Mouse (Mus musculus): Measurements from ENCODE around the gene Klc2. TPM values are rescaled to one million over a fixed set of nuclear protein-coding genes. Genes with fewer than 3 reads are reported as not detected.
"Not testable (repeated sequence)": the region's sequence is repeated elsewhere in the genome, so short reads cannot be mapped to it uniquely, and the experiment has no call there.

Gene Klc2
- 13.8 and 14.8 TPM in 2 replicates for polyA plus RNA-seq (2012; ENCODE audit: insufficient read depth, insufficient read length, missing spikeins)

DNA sequence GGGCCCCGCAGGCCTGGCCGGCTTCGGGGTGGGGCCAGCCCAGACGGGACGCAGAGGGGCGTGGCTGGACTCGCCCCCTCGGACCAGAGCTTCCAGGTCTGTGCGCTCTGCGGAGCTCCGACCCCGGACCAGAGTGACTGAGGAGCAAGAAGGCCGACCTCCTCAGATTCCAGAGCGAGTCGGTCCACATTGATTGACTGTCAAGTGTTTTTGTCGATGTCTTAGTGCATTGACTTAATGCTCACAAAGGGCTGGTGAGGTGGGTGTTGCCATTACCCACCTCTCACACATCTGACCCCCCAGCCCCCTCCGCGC, at the start of gene Klc2:
TSS of gene Klc2 (minus strand) at position 177 of the 315 bp plus-strand sequence.
- TF ChIP-seq CTCF (IDR thresholded peaks at IDR 0.05; ENCODE audit: low read depth, low read length) (no peak), POLR2A (IDR thresholded peaks at IDR 0.05; ENCODE audit: borderline replicate concordance, low read depth, low read length) (no peak)
- H3K4me1 ChIP-seq (ENCODE audit: control insufficient read depth, insufficient read depth, low read length), result peaks cover 13% of the 10 kb centered on the region
- peak within 1 kb of the TSS; percentile 97 for H3K4me3 ChIP-seq (ENCODE audit: insufficient read depth, low read length)
- H3K27ac ChIP-seq (ENCODE audit: insufficient read depth, low read depth, low read length), result no peak within 1 kb of the TSS

DNA sequence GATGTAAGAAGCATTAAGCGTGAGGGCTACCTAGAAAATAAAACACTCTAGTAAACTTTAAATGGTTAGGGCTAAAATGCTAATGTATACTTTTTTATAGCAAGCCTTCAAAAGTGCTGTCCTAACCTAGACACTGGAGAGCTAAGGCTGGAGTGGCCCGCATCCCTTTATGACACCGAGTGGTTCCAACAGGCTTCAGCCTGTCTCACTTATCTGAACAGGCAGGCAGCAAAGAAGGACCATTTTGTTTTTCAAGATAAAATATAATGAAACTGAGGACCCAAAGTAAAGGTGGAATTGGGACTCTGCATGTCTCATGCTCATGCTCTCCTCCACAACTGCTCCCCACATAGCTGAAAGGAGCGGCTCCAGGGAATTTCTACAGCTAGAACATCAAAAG, 49.1 kb upstream of the Klc2 start:
- H3K27ac ChIP-seq (ENCODE audit: insufficient read depth, low read depth, low read length), result no peak overlapping the region
- no peaks in the 10 kb centered on the region for H3K4me1 ChIP-seq (ENCODE audit: control insufficient read depth, insufficient read depth, low read length)
- H3K4me3 ChIP-seq (ENCODE audit: insufficient read depth, low read length), result no peak overlapping the region
- TF ChIP-seq POLR2A (IDR thresholded peaks at IDR 0.05; ENCODE audit: borderline replicate concordance, low read depth, low read length), result no peak
- no peak for TF ChIP-seq CTCF (IDR thresholded peaks at IDR 0.05; ENCODE audit: low read depth, low read length)

DNA sequence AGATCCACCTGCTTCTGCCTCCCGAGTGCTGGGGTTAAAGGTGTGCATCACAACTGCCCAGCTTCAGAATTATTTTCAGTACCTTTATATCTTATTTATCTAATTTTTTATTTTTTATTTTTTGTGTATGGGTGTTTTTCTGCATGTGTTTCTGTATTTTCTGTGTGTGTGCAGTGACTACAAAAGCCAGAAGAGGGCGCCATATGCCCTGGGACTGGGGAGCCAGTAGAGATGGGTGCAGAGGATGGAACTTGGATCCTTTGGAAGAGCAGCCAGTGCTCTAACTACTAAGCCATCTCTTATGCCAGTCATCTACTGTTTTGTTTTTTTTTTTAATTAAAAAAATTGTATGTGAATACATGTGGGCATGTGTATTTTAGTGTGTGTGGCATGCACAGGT, 46.0 kb upstream of the Klc2 start:
- H3K4me1 ChIP-seq (ENCODE audit: control insufficient read depth, insufficient read depth, low read length), result no peaks in the 10 kb centered on the region
- TF ChIP-seq CTCF (IDR thresholded peaks at IDR 0.05; ENCODE audit: low read depth, low read length) (peak; percentile 82), POLR2A (IDR thresholded peaks at IDR 0.05; ENCODE audit: borderline replicate concordance, low read depth, low read length) (no peak)
- no peak overlapping the region for H3K4me3 ChIP-seq (ENCODE audit: insufficient read depth, low read length)
- H3K27ac ChIP-seq (ENCODE audit: insufficient read depth, low read depth, low read length), result no peak overlapping the region

DNA sequence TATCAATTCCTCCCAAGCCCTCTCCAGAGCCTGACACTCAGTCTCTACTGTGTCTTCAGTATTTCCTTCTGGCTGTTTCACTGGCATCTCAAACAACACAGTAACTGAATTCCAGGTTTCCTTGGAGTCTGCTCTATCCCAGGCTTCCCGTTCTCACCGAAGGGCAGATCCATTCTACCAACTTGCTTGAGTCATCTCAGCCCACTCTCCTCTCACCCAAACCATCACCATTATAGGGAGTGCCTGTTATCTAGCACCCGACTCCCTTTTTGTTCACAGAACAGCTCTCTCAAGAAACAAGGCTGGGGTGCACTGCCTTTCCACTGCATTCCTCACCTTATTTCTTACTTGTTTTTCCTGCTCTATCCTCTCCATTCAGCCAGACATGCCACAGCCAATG, 43.6 kb upstream of the Klc2 start:
- no peak overlapping the region for H3K4me3 ChIP-seq (ENCODE audit: insufficient read depth, low read length)
- H3K4me1 ChIP-seq (ENCODE audit: control insufficient read depth, insufficient read depth, low read length), result no peaks in the 10 kb centered on the region
- H3K27ac ChIP-seq (ENCODE audit: insufficient read depth, low read depth, low read length), result no peak overlapping the region
- no peak for TF ChIP-seq CTCF (IDR thresholded peaks at IDR 0.05; ENCODE audit: low read depth, low read length)
- no peak for TF ChIP-seq POLR2A (IDR thresholded peaks at IDR 0.05; ENCODE audit: borderline replicate concordance, low read depth, low read length)

DNA sequence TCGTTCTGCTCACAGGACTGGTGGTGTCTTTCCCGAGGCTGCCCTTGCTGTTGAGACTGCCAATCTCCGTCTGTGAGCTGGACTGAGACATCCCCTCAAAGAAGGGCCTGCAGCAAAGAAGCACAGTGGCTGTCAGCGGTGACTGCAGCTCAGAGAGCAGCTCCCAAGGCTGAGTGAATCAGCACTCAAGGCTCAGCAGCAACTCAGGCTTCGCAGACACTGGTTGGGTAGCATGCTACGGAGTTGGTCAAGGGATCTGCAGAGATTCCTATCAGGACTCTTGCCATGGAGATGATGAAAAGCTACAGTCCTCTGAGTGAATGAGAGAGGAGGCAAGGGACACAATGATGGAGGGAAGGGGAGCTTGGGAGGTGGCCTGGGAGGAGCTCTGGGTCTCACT, 33.9 kb upstream of the Klc2 start:
- no peak overlapping the region for H3K4me3 ChIP-seq (ENCODE audit: insufficient read depth, low read length)
- no peak overlapping the region for H3K27ac ChIP-seq (ENCODE audit: insufficient read depth, low read depth, low read length)
- TF ChIP-seq POLR2A (IDR thresholded peaks at IDR 0.05; ENCODE audit: borderline replicate concordance, low read depth, low read length), result no peak
- no peak for TF ChIP-seq CTCF (IDR thresholded peaks at IDR 0.05; ENCODE audit: low read depth, low read length)
- H3K4me1 ChIP-seq (ENCODE audit: control insufficient read depth, insufficient read depth, low read length), result peaks cover 21% of the 10 kb centered on the region

DNA sequence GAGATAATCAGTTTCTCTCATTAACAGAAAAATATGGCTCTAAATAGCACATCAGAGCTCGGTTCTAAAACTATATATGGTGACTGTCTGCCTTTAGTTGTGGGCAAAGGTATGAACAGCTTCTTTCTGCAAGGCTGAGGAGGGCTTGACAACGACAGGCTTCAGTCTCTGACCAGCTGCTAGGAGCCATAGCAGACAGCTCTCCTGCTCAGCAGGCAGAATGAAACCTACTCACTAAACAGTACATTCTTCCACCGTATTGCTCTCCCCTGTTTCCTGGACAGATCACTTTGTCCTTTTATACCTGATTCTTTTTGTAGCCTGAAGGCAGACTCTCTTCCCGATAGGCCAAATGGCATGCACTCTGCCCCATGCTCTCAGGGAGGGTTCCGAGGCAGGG, 33.4 kb upstream of the Klc2 start:
- H3K27ac ChIP-seq (ENCODE audit: insufficient read depth, low read depth, low read length), result no peak overlapping the region
- peaks cover 21% of the 10 kb centered on the region for H3K4me1 ChIP-seq (ENCODE audit: control insufficient read depth, insufficient read depth, low read length)
- no peak for TF ChIP-seq CTCF (IDR thresholded peaks at IDR 0.05; ENCODE audit: low read depth, low read length)
- TF ChIP-seq POLR2A (IDR thresholded peaks at IDR 0.05; ENCODE audit: borderline replicate concordance, low read depth, low read length), result no peak
- H3K4me3 ChIP-seq (ENCODE audit: insufficient read depth, low read length), result no peak overlapping the region

DNA sequence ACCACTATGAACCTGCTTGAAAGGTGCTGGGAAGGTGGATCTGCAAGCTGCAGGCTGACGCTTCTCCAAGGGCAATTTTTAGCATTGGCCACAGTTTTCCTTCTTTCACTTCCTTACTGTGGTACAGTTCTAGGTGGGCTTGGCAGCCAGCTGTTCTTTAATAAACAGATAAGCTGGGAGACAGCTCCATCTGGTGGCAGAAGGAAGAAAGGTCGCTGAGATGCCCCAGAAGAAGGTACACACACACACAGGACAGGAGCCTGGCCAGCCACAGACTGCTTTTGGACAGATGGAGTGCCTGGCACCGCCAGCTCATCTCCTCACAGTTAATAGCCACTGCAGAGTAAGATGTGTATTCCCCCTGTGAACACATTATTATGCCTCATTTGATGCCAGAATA, 33.0 kb upstream of the Klc2 start:
- no peak overlapping the region for H3K4me3 ChIP-seq (ENCODE audit: insufficient read depth, low read length)
- TF ChIP-seq CTCF (IDR thresholded peaks at IDR 0.05; ENCODE audit: low read depth, low read length) (peak; percentile 39), POLR2A (IDR thresholded peaks at IDR 0.05; ENCODE audit: borderline replicate concordance, low read depth, low read length) (no peak)
- no peak overlapping the region; the same call in 1 of the 2 replicates for H3K27ac ChIP-seq (ENCODE audit: insufficient read depth, low read depth, low read length)
- peaks cover 24% of the 10 kb centered on the region for H3K4me1 ChIP-seq (ENCODE audit: control insufficient read depth, insufficient read depth, low read length)

DNA sequence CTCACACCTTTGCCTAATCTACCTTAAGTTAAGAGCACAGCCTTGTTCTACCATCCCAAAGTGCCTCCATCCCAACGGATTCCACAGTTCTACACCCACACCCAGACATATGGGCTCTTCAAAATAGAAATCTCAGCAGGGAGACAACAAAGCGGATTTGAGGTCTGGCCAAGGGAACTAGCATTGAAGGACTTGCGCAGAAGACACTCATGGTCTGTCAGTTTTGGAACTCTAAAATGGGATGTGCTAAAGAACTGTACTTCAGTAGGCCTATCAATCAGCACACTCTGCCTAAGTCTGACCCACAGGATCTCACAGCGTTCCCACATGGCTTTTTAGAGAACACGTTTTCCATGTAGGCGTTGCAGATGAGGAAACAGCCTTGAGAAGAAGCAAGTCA, 32.0 kb upstream of the Klc2 start:
- peaks cover 27% of the 10 kb centered on the region for H3K4me1 ChIP-seq (ENCODE audit: control insufficient read depth, insufficient read depth, low read length)
- no peak overlapping the region for H3K4me3 ChIP-seq (ENCODE audit: insufficient read depth, low read length)
- H3K27ac ChIP-seq (ENCODE audit: insufficient read depth, low read depth, low read length), result no peak overlapping the region
- TF ChIP-seq POLR2A (IDR thresholded peaks at IDR 0.05; ENCODE audit: borderline replicate concordance, low read depth, low read length), result no peak
- no peak for TF ChIP-seq CTCF (IDR thresholded peaks at IDR 0.05; ENCODE audit: low read depth, low read length)

DNA sequence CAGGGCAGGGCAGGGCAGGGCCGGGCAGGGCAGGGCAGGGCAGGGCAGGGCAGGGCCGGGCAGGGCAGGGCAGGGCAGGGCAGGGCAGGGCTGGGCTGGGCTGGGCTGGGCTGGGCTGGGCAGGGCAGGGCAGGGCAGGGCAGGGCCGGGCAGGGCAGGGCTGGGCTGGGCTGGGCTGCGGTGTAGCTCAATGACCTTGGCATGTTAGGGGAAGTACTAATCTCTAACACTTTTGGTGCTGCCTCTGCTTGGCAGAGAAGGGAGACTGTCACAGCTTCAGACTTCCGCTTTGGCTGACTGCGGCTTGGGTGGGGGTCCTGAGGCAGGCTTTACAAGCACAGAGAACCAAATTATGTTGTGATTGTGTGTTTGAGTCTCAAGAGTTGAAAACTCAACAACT, 30.7 kb upstream of the Klc2 start:
- not testable (repeated sequence) for H3K27ac ChIP-seq (ENCODE audit: insufficient read depth, low read depth, low read length); H3K4me3 ChIP-seq (ENCODE audit: insufficient read depth, low read length)
- H3K4me1 ChIP-seq (ENCODE audit: control insufficient read depth, insufficient read depth, low read length), result peaks cover 27% of the 10 kb centered on the region

DNA sequence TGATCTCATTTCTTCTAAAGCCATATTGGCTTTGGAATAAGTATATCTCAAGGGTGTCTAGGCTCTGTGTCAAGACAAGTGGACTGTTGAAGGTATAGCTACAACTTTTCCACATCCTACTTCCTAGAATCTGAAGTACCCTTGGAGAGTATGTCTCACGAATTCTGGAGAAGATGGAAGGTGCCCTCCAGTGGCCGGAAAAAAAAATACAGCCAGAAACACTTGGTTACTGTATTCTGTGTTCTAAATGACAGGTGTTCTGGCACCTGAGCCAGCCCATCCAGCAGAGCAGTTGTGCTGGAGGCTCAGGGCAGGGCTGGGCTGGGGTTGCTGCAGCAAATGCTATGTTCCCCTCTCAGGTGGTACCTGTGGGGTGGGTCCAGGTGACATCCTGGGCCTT, 21.3 kb upstream of the Klc2 start:
- TF ChIP-seq CTCF (IDR thresholded peaks at IDR 0.05; ENCODE audit: low read depth, low read length) (0 out of 2 replicates have a peak, but pooled peaks have one; percentile 8), POLR2A (IDR thresholded peaks at IDR 0.05; ENCODE audit: borderline replicate concordance, low read depth, low read length) (no peak)
- no peak overlapping the region for H3K4me3 ChIP-seq (ENCODE audit: insufficient read depth, low read length)
- H3K4me1 ChIP-seq (ENCODE audit: control insufficient read depth, insufficient read depth, low read length), result no peaks in the 10 kb centered on the region
- no peak overlapping the region for H3K27ac ChIP-seq (ENCODE audit: insufficient read depth, low read depth, low read length)

DNA sequence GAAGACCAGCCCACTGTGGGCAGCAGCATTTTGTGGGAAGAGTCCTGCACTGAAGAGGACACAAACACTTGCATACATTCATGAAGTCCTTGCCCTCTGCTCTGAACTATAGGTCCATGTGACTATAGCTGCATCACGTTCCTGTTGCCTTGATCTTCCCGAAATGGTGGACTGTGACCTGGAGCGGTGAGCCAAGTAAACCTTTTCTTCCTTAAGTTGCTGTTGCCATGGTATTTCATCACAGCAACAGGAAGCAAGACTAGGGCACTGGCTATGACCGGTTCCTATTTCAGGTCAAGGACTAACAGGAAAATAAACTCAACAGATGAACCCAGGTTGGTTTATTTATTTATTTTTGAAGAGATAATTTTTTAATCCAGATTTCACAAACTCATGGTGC, 12.9 kb upstream of the Klc2 start:
- TF ChIP-seq CTCF (IDR thresholded peaks at IDR 0.05; ENCODE audit: low read depth, low read length), result no peak
- TF ChIP-seq POLR2A (IDR thresholded peaks at IDR 0.05; ENCODE audit: borderline replicate concordance, low read depth, low read length), result no peak

More for the DNA sequence above, 12.9 kb upstream of the Klc2 start:
- no peak overlapping the region for H3K27ac ChIP-seq (ENCODE audit: insufficient read depth, low read depth, low read length)
- H3K4me1 ChIP-seq (ENCODE audit: control insufficient read depth, insufficient read depth, low read length), result peaks cover 14% of the 10 kb centered on the region
- H3K4me3 ChIP-seq (ENCODE audit: insufficient read depth, low read length), result no peak overlapping the region
